Mouse (Mus musculus) thymus, postnatal 14 days (tissue): ENCODE measurements at regions not wholly inside any gene's neighbourhood (a gene's known extent, or its start where the extent isn't known, plus 50 kb on each side); places are given as distances from the start of the nearest gene placed in this dataset.

ENCODE experiments used
- DNase-seq: peaks from one replicate; pipeline ENCODE4 v3.0.0; 2021

DNA sequence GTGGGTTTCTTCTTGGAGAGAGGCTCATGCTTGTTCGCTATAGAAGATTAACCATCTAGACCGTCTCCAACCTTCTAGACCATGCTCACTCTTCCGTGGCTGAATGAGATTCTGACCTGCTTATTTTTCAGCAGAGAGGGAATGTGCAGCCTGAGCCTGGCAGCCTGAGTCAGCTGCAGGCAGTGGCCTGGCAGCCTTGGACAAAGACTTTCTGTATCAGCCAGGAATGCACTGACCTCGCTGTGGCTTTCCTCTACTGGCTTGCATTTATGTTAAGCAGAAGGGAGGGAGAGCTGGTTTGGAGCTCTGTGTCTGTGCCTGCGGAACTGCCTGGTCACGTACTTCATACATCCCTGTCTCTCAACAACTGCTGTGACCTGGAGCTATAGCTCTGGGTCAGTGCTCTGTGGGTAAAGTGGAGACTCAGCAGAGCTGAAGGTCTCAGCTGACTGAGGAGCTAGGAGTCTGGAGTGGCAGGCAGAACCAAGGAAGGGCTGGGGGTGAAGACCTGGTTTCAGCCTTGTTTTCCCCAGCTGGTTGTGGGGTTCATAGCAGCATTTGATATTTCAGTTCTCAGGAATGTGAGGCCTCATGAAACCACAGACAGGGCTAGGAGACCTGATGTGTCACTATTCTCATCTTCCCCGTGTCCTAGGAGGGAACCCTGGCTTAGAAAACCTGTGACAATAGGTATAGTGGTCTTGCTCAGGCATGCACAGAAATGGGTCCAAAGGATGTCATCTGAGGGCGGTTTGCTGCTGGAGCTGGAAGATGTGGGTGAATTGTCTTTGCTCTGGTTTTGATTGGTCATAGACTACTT, 207.2 kb upstream of the Ncam1 start:
- DNase-seq = no peak

DNA sequence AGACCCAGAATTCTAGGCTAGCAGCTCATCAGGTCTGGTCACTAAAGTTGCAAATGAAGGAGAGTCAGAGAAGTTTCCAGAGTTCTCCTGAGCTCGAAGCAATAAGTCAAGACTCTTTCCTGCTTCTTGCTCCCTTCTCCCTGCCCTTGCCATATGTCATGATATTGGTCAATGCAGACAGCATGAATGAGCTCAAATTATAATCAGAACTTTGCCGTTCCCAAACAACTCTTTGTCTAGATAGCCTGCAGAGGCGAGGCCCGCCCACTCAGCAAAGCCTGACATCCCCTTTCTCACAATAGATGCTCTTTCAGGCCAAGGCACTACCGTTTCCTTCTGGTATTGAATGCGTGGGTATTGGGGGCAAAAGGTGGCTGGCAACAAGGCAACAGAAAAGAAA, 204.0 kb upstream of the Ncam1 start:
- no peak for DNase-seq

DNA sequence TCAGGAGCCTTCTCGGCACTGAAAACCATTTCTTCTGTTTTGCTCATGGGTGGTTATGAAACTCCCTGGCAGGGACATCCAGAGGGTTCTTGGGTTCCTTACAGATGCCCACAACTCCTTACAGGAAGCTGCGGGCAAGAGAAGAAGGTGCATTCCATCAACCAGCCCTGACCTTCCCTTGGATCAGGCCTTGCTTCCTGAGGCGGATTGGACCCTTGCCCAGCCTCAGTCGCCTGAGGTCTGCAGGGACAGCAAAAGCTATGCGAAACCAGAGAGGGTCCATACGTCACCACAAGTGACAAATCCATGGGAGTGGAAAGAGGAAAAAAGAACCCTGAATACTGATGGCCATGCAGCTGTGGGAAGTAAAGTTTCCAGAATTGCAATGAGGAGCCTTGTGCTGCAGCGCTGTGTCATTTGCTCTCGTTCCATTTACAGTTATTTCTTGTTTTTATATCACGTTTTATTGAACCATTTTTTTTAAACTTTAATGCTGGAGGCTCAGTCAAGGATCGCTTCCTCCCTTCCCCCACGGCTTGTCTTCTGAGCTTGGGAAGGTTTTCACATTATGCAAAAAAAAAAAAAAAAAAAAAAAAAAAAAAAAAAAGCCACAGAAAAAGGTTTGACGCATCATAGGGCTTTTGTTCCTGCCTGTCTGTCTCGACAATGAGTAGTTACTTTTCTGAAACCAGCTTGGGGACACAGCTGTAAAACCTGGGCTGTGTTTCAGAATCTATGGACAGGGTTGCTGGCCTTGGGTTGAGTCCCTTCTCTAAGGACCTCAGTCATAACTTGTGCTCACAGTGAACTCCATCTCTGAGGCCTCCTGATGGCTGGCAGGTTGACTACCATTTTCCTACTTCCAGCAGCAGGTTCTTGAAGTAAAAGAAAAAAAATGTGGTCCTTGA, 202.0 kb upstream of the Ncam1 start:
- DNase-seq = no peak

DNA sequence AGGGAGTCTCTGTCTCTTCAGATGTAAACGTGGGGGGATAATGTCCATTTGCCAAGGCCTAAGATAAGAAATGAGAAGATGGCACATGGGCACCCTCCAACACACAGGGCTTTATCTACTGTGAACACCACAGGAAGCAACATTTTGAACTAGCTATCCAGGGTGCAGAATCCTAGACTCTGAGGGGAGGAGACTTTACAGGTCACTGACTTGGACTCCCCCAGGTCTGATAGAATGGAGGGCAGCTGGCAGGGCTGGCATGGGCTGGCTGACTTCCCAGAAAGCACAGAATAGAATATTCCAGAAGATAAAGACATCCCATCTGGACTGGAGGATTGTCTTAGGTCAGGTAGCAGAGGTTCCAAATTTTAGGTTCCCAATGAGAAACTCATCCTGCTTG, 201.2 kb upstream of the Ncam1 start:
- DNase-seq = no peak

DNA sequence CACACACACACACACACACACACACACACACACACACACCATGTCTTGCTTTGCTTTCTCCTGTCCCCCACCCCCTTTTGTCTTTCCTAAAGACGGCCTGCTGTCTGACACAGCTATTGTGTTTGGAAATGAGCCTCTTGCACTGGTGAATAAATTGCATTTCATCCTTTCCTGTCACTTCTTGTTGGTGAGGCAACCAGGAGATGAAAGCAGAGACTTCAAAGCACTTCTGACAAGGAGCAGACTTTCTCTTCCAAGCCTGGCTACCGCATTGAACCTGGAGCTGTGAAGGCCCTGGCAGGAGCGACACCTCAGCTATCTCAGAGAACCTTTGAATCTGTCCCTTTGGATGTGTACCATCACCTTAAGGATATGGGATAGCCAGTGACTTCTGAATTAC, 199.4 kb upstream of the Ncam1 start:
- DNase-seq = no peak

DNA sequence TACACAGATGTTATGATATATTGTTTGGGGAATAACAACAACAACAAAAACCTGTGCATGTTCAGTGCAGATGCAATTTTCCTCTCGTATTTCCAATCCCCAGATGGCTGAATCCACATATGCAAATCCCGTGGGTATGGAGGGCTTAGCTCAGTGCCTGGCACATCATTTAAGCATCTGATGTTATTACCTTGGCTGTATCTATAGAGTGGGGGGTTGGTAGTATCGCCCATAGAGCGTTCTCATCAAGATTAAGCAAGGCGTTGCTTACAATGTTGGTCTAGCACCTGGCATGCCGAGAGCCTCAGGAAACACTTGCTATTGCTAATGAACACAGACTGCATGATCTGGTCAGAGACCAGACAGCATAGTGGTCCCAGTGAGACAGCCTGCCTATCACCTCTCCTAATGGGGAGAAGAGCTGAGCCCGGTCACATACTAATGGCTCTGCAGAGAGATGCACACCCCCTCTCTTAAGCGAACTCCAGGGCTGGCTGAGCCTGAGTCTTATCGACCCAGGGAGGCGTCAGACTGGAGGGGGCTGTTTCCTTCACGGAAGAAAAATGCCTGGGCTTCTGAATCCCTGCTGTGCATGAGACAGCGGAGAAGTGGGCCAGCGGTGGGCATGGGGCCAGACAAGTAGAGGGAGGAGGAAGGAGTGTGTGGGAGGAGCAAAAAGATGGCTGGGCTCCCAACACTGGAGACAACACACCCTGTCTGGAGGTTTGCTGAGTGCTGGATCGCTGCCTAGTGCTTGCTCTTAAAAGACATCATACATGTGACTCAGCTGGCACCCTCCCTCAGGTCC, 190.9 kb upstream of the Ncam1 start:
- no peak for DNase-seq

DNA sequence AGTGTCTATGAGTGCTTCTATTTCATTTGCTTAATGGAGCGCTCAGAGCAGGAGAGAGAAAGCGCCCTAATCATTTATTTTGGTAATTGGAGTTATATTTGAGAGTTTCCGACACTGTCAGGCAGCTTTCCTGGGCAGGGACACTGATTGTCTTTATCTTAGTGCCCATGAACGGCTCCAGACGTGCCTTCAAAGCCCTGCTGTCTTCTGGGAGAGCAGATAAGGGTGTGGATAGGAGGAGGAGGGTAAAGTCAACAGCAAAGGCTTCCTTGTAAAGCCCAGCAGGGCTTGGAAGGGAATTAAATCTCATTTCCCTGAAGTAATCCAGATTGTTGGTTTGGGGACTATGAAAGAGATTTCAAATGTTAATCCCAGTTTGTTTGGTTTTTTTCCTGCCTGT, 189.3 kb upstream of the Ncam1 start:
- DNase-seq = no peak

DNA sequence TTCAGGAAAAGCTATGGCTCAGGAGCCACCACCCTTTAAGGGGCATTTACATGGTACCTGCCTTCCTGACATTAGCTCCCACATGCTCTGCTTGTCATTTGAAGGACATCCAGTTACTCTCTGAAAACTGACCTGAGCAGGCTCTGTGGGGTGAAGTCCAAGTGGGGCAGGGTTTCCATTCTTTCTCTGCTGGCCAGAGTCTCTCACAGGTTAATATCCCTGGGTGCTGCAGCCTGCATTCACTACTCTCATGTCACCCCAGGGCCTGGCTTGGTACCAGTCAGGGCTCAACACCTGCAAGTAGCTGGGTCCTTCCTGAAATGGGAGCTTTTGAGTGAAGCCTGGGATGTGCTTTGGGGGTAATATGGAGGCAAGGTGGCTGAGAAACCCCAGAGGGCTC, 188.8 kb upstream of the Ncam1 start:
- no peak for DNase-seq

DNA sequence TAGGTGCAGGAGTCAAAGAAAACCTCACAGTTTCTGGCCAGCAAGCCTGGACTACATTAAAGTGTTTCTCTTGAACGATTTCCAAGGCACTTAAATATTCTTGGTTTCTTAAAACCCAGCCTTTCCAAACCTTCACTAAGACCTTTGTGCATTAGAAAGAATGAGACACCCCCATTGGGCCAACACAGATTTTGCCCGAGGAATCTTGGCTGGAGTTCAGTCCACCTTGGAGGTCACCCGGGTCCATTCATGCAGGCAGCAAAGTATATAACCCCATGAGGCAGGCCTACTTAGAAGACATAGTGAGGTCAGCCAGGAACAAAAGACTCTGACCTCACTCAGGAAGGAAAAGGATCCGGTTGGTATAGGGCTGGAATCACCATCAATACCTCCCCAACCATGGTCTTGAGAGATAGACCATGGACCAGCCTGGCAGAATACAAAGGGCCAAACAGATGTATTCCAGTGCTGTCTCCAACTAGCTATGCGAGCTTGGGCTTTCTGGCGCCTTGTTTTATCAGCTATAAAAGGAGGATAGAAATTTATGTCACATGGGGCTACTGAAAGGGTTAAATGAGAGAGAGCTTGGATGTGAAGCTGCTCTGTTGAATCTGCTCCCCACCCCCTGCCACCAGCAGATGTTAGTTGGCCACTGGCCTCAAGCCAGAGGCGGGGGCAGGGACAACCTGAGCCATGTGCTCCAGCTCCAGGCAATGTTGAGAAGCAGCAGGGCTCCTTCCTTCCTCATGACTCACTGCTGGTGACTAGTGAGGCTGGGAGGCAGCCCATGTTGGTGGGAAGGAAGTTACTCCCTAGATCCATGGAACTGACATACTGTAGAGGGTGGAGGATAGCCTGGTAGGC, 181.9 kb upstream of the Ncam1 start:
- DNase-seq = no peak

DNA sequence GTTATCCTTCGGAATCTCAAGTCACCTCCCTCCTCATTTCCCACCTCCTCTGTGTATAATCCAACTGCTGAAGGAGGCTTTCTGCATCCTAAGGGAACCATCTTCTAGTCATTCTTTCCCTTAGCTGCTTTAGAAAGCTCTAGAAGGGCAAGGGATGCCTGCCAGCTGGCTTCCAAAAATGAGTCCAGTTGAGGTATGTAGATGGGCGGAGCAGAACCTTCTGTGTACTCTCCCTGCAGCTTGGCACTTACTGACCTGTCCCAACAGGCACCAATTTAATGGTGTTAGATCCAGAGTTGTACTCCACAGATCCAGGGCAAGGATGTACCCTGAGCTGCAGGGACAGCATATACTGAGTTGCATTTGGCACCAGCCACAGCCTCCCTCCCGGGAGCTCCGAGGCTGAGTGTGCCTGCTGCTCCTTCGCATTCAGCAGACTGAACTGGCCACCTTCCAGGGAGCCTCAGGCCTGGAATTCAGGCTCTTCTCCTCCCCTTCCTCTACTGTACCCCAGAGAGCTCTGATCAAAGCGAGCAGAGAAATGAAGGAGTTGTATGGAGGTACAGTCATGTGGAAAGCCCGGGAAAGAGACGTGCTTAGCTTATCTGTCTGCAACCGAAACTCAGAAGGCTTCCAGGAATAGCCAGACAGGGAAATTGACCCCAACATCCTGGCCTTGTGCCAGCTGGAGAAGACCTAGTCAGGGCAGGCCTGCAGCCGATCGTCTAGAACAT, 177.4 kb upstream of the Ncam1 start:
- DNase-seq = no peak

DNA sequence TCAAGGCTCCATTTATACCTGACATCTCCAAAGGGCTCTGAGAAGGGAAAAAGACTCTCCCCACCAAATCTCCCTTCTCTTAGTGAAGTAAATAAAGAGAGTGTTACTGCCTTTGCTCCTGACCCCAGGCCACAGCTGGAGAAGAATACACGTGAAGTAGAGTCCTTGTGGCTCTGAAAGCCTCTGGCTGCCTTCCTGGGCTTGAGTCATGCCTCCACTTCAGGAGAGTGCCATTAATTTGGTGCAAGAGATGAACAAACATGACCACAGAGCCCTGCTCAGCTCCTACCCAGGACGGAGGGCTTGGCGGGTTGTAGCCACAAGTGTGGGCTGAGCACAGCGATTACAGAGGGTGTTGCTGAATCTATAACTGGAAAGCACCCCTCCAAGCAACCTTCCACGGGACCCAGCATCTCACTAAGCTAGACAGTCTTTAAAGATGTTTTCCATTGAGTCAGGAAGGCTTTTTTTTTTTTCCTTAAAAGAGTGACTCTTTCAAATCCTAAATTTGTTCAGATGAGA, 175.3 kb upstream of the Ncam1 start:
- DNase-seq = no peak

DNA sequence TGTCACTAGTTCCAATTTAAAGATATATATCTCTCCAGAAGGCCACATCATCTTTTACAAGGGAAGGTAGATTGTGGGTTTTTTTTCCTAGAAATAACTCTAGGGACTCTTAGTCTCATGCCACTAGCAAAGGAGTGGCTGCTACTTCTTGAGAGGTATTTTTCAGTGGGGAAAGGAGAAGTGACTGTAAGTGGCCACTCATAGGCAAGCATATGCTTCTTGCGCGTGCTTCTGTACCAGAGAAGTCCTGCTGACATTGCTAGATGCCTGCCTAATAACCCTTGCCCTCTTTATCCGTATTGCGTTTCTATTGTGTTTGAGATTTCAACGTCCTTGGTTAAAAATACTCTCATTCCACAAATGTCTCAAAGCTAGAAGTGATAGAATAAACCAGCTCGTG, 170.7 kb upstream of the Ncam1 start:
- DNase-seq = no peak

DNA sequence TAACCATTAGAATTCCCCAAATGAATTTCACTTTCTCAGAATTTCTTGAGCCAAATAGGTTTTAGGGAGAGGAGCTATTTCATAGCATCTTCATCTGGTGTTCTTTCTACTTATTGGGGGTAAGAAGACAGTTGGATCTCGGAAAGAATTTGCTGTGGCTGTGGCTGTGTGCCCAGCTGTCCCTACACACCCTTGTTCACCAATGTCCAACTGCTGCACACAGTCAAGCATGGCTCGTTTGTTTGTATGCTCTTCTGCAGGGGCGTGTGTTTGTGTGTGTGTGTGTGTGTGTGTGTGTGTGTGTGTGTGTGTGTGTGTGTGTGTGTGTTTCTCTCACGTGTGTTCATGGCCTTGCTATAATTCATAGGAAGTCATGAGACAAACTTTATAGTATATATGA, 165.9 kb upstream of the Ncam1 start:
- DNase-seq = no peak

DNA sequence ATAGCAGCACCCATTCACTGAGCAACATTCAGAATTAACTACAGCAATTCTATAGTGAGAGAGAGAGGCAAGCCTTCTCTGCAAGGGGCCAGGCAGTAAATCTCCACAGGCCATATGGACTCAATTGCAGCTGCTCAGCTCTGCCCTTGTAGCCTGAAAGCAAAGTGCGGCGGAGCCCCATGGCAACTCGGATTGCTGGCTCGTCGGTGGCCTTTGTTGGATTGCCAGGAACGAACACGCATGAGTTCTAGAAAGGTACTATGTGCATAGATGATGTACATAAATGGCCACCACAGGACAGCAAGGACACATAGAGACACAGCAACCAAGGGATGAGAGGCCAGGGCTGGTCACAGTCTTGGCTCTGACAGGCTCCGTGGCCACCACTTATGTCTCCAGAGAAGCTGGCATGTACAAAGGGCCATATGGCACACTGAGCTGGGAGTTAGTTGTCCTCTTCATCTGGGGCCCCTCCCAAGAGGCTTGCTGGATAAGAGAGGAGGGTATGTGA, 163.9 kb upstream of the Ncam1 start:
- no peak for DNase-seq

DNA sequence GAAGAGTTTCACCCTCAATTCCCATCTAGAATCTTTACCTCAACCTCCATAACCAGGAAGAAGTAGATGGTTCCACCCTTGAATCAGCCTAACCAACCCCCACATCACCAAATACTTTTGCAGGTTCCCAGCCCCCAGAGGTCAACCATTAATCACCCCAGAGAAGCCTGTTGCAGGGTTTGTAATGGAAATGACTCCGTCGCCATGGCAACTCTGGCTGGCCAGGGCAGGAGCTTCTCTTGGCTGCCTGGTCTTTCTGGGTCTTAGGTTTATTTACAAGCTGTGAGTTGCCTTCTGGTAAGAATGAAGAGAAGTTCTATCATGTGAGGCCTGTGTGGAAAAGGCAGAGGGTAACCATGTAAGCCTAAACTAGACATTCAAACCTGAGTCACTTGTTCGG, 163.2 kb upstream of the Ncam1 start:
- no peak for DNase-seq

DNA sequence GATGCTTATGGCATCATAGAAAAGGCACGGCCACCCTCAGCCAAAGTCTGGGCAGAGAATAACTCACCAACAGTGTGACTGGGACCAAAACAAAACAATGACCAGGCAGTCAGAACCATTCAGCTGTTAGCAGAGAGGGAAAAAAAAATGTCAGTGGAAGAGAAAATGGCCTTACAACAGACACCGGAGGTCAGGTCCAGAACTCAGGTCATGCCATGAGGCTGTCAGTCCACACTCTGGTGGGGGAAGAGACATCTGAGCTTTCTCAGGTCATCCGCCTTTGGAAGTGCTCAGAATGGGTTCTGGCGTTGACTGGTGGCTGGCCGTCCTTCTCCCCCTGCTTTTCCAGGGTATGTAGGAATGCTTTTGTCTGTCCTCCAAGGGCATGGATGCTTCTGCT, 162.6 kb upstream of the Ncam1 start:
- no peak for DNase-seq

DNA sequence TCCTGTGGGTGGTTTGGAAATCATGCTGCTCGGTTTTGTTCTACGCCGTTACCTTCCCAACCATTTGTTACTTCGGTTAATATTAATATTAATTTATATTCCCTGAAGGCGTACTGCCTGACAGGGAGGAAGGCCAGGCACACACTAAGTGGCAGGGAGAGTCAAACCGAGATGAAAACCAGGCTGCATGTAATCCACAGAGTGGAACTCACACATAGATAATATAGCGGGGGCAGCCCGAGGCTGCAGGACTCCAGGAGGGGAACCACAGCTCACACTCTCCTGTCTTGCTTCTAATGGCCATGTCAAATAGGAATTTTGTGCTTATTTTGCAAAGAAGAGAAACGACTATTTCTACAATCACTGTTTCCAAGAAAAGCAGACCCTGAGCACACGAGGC, 161.3 kb upstream of the Ncam1 start:
- DNase-seq = no peak

DNA sequence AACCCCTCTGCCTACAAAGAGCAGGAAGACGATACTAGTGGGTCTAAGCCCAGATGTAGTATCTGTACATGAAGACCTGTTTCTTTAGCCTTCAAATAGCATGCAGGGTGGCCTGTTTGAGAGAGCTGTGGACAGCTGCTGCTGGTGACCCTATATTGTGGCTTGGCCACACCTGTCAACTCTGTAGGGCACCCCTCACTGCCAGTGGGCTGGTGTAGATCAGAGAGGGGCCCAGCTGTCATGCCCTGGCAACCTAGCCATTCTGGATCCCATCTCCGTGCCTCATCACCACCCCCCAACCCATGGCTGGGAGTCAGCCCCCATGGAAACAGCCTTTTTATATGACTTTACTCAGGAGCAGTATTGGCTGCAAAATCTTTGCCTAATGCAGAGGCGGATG, 160.2 kb upstream of the Ncam1 start:
- no peak for DNase-seq

DNA sequence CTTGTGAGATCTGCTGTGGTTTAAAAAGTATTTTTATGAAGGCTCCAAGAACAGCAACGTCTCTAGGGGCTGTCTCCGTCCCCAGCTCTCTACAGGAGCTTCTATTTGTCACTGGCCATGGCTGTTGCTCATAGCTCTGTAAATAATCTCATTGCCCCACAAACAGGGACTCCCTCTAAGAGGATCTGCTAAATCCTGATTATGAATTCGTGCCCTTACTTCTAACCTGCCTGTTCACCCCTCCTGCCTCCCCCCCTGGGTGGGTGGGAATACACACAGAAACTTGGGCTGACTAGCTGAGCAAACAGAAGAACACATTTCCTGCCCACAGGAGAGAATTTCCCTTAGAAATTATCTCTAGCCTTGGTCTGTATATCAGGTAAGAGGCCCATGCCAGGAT, 155.9 kb upstream of the Ncam1 start:
- DNase-seq = no peak

DNA sequence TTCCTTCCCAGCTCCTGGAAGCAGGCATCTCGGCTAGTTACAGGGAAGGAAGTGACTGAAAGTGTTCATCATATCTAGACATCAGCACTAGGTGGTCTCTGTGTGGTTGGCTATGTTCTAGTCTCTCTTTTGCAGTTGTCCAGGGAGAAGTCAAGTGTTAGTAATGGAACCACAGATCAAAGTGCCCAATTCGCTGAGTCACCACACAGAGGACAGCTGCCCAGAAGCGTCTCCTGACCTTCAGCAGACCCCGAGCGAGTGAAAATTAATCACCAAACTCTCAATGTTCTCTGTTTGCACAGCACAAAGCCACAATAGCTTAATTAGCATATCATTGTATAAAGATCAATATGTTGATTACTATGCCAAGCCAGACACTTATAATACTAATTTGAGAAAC, 151.6 kb upstream of the Ncam1 start:
- no peak for DNase-seq

DNA sequence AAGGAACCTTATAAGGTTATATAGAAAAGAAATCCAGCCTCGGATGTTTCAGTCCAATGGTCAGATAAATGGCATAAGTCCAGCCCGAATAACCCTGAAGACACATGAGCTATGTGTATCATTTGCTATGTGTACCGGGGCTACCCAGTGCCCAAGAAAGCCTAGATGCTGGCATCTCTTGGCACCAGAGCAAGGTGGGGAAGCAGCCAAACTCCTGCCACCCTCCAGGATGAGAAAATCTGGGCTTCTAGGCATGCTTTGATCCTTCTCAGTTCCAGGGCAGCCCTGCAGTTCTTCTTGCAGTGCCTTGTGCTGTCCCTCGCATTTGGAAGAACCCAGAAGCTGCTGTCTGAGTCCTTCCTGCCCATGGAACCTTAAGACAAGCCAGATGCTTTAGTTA, 149.8 kb upstream of the Ncam1 start:
- no peak for DNase-seq
